Mouse (Mus musculus) forebrain, embryonic 12.5 days (tissue): Measurements from ENCODE around the gene Hmgxb4. TPM values are rescaled to one million over a fixed set of nuclear protein-coding genes. Genes with fewer than 3 reads are reported as not detected.

ENCODE experiments used
- ATAC-seq: fragments of 200-750 bp; cut with Nextera tagmentation; 2 replicates; pipeline ENCODE4 v1.8.0; 2017; ENCODE audit warnings: moderate TSS enrichment; ENCODE audit not compliant: low FRiP score
- H3K27ac ChIP-seq: fragments of 300-500 bp; sonication (generic); 2 replicates; pipeline ENCODE4 v1.5.1; 2016; ENCODE audit warnings: mild to moderate bottlenecking
- H3K27me3 ChIP-seq: fragments of 300-500 bp; sonication (generic); 2 replicates; pipeline ENCODE4 v1.6.1; 2016; ENCODE audit warnings: mild to moderate bottlenecking
- H3K36me3 ChIP-seq: fragments of 300-500 bp; sonication (generic); replicated peaks from 2 replicates; pipeline ENCODE4 v1.6.1; 2016; ENCODE audit warnings: mild to moderate bottlenecking
- H3K4me1 ChIP-seq: fragments of 300-500 bp; sonication (generic); 2 replicates; pipeline ENCODE4 v1.6.1; 2016
- H3K4me2 ChIP-seq: fragments of 300-500 bp; sonication (generic); 2 replicates; pipeline ENCODE4 v1.6.1; 2016; ENCODE audit warnings: mild to moderate bottlenecking, moderate library complexity
- H3K4me3 ChIP-seq: fragments of 300-500 bp; sonication (generic); replicated peaks from 2 replicates; pipeline ENCODE4 v1.5.1; 2016; ENCODE audit warnings: mild to moderate bottlenecking
- H3K9ac ChIP-seq: fragments of 300-500 bp; sonication (generic); 2 replicates; pipeline ENCODE4 v1.6.1; 2016; ENCODE audit warnings: mild to moderate bottlenecking
- H3K9me3 ChIP-seq: fragments of 300-500 bp; sonication (generic); 2 replicates; pipeline ENCODE4 v1.6.1; 2016
- WGBS: fragments of 180-500 bp; shearing (Covaris S2); methylation state at CpG from one replicate; pipeline ENCODE4 v1.1.7; 2016; 5-methylcytosine and 5-hydroxymethylcytosine counted together
- polyA plus RNA-seq: library from polyadenylated mRNA; unstranded; fragments of >200 nt; fragmentation: Nextera tagmentation; extraction: Ambion mirVana; gene quantifications from 2 replicates; pipeline ENCODE4 v1.2.1, GENCODE M21; 2016

The Hmgxb4 gene
- polyA plus RNA-seq, 1 experiment from 2014 or later, result 48.1 TPM

GRCm38 (mm10) chr8:74987436-74987835 is 5.7 kb upstream of the Hmgxb4 start:
- Histone ChIP-seq H3K4me3 (no peak overlapping the region), H3K4me2 (no peak overlapping the region), H3K27me3 (no peaks in the 10 kb centered on the region), H3K9ac (no peak overlapping the region), H3K27ac (no peak overlapping the region), H3K4me1 (no peaks in the 10 kb centered on the region), H3K9me3 (no peaks in the 10 kb centered on the region), H3K36me3 (no peaks in the 10 kb centered on the region)
- ATAC-seq, result no peak
- 75% methylated on average over 5 of the region's 5 CpGs for WGBS

- Histone ChIP-seq H3K27me3 (no peaks in the 10 kb centered on the region), H3K4me3 (no peak overlapping the region), H3K4me1 (peaks cover 6% of the 10 kb centered on the region), H3K36me3 (no peaks in the 10 kb centered on the region), H3K27ac (no peak overlapping the region), H3K4me2 (no peak overlapping the region), H3K9ac (no peak overlapping the region), H3K9me3 (no peaks in the 10 kb centered on the region)
- no peak for ATAC-seq
- 29% methylated on average over 15 of the region's 15 CpGs for WGBS
Observed at GRCm38 (mm10) chr8:74990021-74990420, 3.1 kb upstream of the Hmgxb4 start.

- under 1% methylated on average over 78 of the region's 111 CpGs for WGBS
- H3K9ac ChIP-seq, result peak overlapping the region; percentile 97
- H3K4me3 ChIP-seq, result peak overlapping the region; percentile 92
- peak; percentile 95 for ATAC-seq
- H3K9me3 ChIP-seq, result no peaks in the 10 kb centered on the region
- peaks cover 4% of the 10 kb centered on the region for H3K36me3 ChIP-seq
- peaks cover 6% of the 10 kb centered on the region for H3K4me1 ChIP-seq
- H3K27me3 ChIP-seq, result no peaks in the 10 kb centered on the region
- H3K4me2 ChIP-seq, result peak overlapping the region; percentile 64
- peak overlapping the region; percentile 96 for H3K27ac ChIP-seq
Observed at GRCm38 (mm10) chr8:74993475-74994451, 607 bp downstream of the Hmgxb4 start.

GRCm38 (mm10) chr8:74994540-74994939 is 1.4 kb downstream of the Hmgxb4 start:
- Histone ChIP-seq H3K9ac (peak overlapping the region; percentile 97), H3K4me1 (peaks cover 6% of the 10 kb centered on the region), H3K4me2 (peak overlapping the region; percentile 64), H3K4me3 (peak overlapping the region; percentile 92), H3K27ac (peak overlapping the region; percentile 96; the same call in 1 of the 2 replicates), H3K27me3 (no peaks in the 10 kb centered on the region), H3K9me3 (no peaks in the 10 kb centered on the region), H3K36me3 (peaks cover 12% of the 10 kb centered on the region)
- ATAC-seq, result 0 out of 2 replicates have a peak, but pooled peaks have one; percentile 5
- WGBS, result 7% methylated on average over 7 of the region's 7 CpGs

GRCm38 (mm10) chr8:75000431-75000830 is 7.3 kb downstream of the Hmgxb4 start:
- no peak overlapping the region for H3K4me2 ChIP-seq
- no peaks in the 10 kb centered on the region for H3K4me1 ChIP-seq
- no peaks in the 10 kb centered on the region for H3K27me3 ChIP-seq
- H3K36me3 ChIP-seq, result peaks cover 59% of the 10 kb centered on the region
- no peak overlapping the region for H3K9ac ChIP-seq
- no peaks in the 10 kb centered on the region for H3K9me3 ChIP-seq
- WGBS, result over 99% methylated on average over 3 of the region's 3 CpGs
- no peak overlapping the region for H3K4me3 ChIP-seq
- no peak overlapping the region for H3K27ac ChIP-seq
- no peak for ATAC-seq

- peaks cover 62% of the 10 kb centered on the region for H3K36me3 ChIP-seq
- no peak overlapping the region for H3K27ac ChIP-seq
- no peaks in the 10 kb centered on the region for H3K9me3 ChIP-seq
- H3K9ac ChIP-seq, result no peak overlapping the region
- no peaks in the 10 kb centered on the region for H3K27me3 ChIP-seq
- no peaks in the 10 kb centered on the region for H3K4me1 ChIP-seq
- H3K4me3 ChIP-seq, result no peak overlapping the region
- ATAC-seq, result no peak
- no peak overlapping the region for H3K4me2 ChIP-seq
- 95% methylated on average over 2 of the region's 2 CpGs for WGBS
Observed at GRCm38 (mm10) chr8:75008826-75009225, 15.7 kb downstream of the Hmgxb4 start.

GRCm38 (mm10) chr8:75013557-75013956 is 20.4 kb downstream of the Hmgxb4 start:
- WGBS, result 47% methylated on average over 2 of the region's 2 CpGs
- H3K4me1 ChIP-seq, result no peaks in the 10 kb centered on the region
- H3K27me3 ChIP-seq, result no peaks in the 10 kb centered on the region
- ATAC-seq, result no peak
- no peak overlapping the region for H3K4me3 ChIP-seq
- H3K9me3 ChIP-seq, result no peaks in the 10 kb centered on the region
- H3K36me3 ChIP-seq, result peaks cover 35% of the 10 kb centered on the region
- H3K9ac ChIP-seq, result no peak overlapping the region
- no peak overlapping the region for H3K4me2 ChIP-seq
- no peak overlapping the region for H3K27ac ChIP-seq

- no peak for ATAC-seq
- no peak overlapping the region for H3K27ac ChIP-seq
- 79% methylated on average over 3 of the region's 3 CpGs for WGBS
- no peak overlapping the region for H3K4me2 ChIP-seq
- H3K4me3 ChIP-seq, result no peak overlapping the region
- no peaks in the 10 kb centered on the region for H3K9me3 ChIP-seq
- H3K9ac ChIP-seq, result no peak overlapping the region
- H3K27me3 ChIP-seq, result no peaks in the 10 kb centered on the region
- peaks cover 33% of the 10 kb centered on the region for H3K36me3 ChIP-seq
- no peaks in the 10 kb centered on the region for H3K4me1 ChIP-seq
Observed at GRCm38 (mm10) chr8:75013964-75014363, 20.8 kb downstream of the Hmgxb4 start.

- H3K4me3 ChIP-seq, result no peak overlapping the region
- no peaks in the 10 kb centered on the region for H3K9me3 ChIP-seq
- no peaks in the 10 kb centered on the region for H3K27me3 ChIP-seq
- WGBS, result 53% methylated on average over 2 of the region's 2 CpGs
- H3K4me1 ChIP-seq, result no peaks in the 10 kb centered on the region
- H3K27ac ChIP-seq, result no peak overlapping the region
- peaks cover 29% of the 10 kb centered on the region for H3K36me3 ChIP-seq
- H3K4me2 ChIP-seq, result no peak overlapping the region
- no peak for ATAC-seq
- no peak overlapping the region for H3K9ac ChIP-seq
Observed at GRCm38 (mm10) chr8:75015981-75016380, 22.8 kb downstream of the Hmgxb4 start.

GRCm38 (mm10) chr8:75016422-75016821 is 23.3 kb downstream of the Hmgxb4 start:
- Histone ChIP-seq H3K27me3 (no peaks in the 10 kb centered on the region), H3K27ac (no peak overlapping the region), H3K4me1 (no peaks in the 10 kb centered on the region), H3K36me3 (peaks cover 31% of the 10 kb centered on the region), H3K9ac (no peak overlapping the region), H3K9me3 (no peaks in the 10 kb centered on the region), H3K4me2 (no peak overlapping the region), H3K4me3 (no peak overlapping the region)
- no peak for ATAC-seq
- 90% methylated on average over 1 of the region's 1 CpGs for WGBS

GRCm38 (mm10) chr8:75018274-75018972 is 25.3 kb downstream of the Hmgxb4 start:
- Histone ChIP-seq H3K27ac (no peak overlapping the region), H3K4me2 (no peak overlapping the region), H3K4me1 (no peaks in the 10 kb centered on the region), H3K27me3 (no peaks in the 10 kb centered on the region), H3K9me3 (no peaks in the 10 kb centered on the region), H3K9ac (no peak overlapping the region), H3K36me3 (peaks cover 51% of the 10 kb centered on the region), H3K4me3 (no peak overlapping the region)
- 49% methylated on average over 5 of the region's 5 CpGs for WGBS
- no peak; the same call in 1 of the 2 replicates for ATAC-seq

GRCm38 (mm10) chr8:75023660-75024316 is 30.6 kb downstream of the Hmgxb4 start:
- WGBS, result 90% methylated on average over 3 of the region's 3 CpGs
- Histone ChIP-seq H3K27me3 (no peaks in the 10 kb centered on the region), H3K4me1 (no peaks in the 10 kb centered on the region), H3K36me3 (peaks cover 82% of the 10 kb centered on the region), H3K9me3 (no peaks in the 10 kb centered on the region), H3K4me2 (no peak overlapping the region), H3K27ac (no peak overlapping the region), H3K4me3 (no peak overlapping the region), H3K9ac (no peak overlapping the region)
- no peak for ATAC-seq
